Mouse (Mus musculus) WW6 (cell line): Measurements from ENCODE around the gene Mgat4d.
"Not testable (repeated sequence)": the region's sequence is repeated elsewhere in the genome, so short reads cannot be mapped to it uniquely, and the experiment has no call there.

Source experiments
- DNase-seq: peaks from one replicate; pipeline ENCODE4 v3.0.0-alpha.2; 2013; ENCODE audit warnings: low read depth, low spot score

Gene Mgat4d

GRCm38 (mm10) chr8:83348263-83348662 is at the start of gene Mgat4d:
Gene Mgat4d, plus strand, starts transcription at chr8:83348471.
- no peak for DNase-seq

GRCm38 (mm10) chr8:83300135-83300534 is 48.1 kb upstream of the Mgat4d start:
- DNase-seq: no peak

GRCm38 (mm10) chr8:83304946-83305345 is 43.3 kb upstream of the Mgat4d start:
- no peak for DNase-seq

GRCm38 (mm10) chr8:83309836-83310235 is 38.4 kb upstream of the Mgat4d start:
- no peak for DNase-seq

GRCm38 (mm10) chr8:83315084-83315483 is 33.2 kb upstream of the Mgat4d start:
- DNase-seq: not testable (repeated sequence)

- DNase-seq: no peak
These were observed 32.6 kb upstream of the Mgat4d start for GRCm38 (mm10) chr8:83315691-83316090.

GRCm38 (mm10) chr8:83320543-83320942 is 27.7 kb upstream of the Mgat4d start:
- DNase-seq: no peak

- no peak for DNase-seq
These were observed 25.9 kb upstream of the Mgat4d start for GRCm38 (mm10) chr8:83322374-83322773.

- DNase-seq: no peak
These were observed 25.2 kb upstream of the Mgat4d start for GRCm38 (mm10) chr8:83323056-83323455.

- DNase-seq: no peak
These were observed 20.4 kb upstream of the Mgat4d start for GRCm38 (mm10) chr8:83327889-83328288.

- no peak for DNase-seq
These were observed 16.7 kb upstream of the Mgat4d start for GRCm38 (mm10) chr8:83331567-83331898.

GRCm38 (mm10) chr8:83331899-83332697 is 16.2 kb upstream of the Mgat4d start, which contains the start of gene Elmod2:
Gene Elmod2, minus strand, starts transcription at chr8:83332486.
- DNase-seq: peak; percentile 94

GRCm38 (mm10) chr8:83332864-83333263 is 15.4 kb upstream of the Mgat4d start:
- DNase-seq: no peak

GRCm38 (mm10) chr8:83342076-83342475 is 6.2 kb upstream of the Mgat4d start:
- DNase-seq: no peak

- no peak for DNase-seq
These were observed 5.6 kb upstream of the Mgat4d start for GRCm38 (mm10) chr8:83342693-83343092.

GRCm38 (mm10) chr8:83351315-83351714 is 3.0 kb downstream of the Mgat4d start:
- no peak for DNase-seq

- no peak for DNase-seq
These were observed 15.0 kb downstream of the Mgat4d start for GRCm38 (mm10) chr8:83363156-83363769.

GRCm38 (mm10) chr8:83377231-83377630 is 29.0 kb downstream of the Mgat4d start:
- no peak for DNase-seq

GRCm38 (mm10) chr8:83380141-83380540 is 31.9 kb downstream of the Mgat4d start:
- no peak for DNase-seq

GRCm38 (mm10) chr8:83381016-83381415 is 32.7 kb downstream of the Mgat4d start:
- no peak for DNase-seq

GRCm38 (mm10) chr8:83382850-83383249 is 34.6 kb downstream of the Mgat4d start:
- no peak for DNase-seq

- peak; percentile 56 for DNase-seq
These were observed 41.2 kb downstream of the Mgat4d start, which contains the start of gene Clgn for GRCm38 (mm10) chr8:83389316-83390005. Gene Clgn, plus strand, starts transcription at chr8:83389867.
